Mouse (Mus musculus) forebrain, embryonic 15.5 days (tissue): ENCODE results near the gene Ankrd11. TPM values are rescaled to one million over a fixed set of nuclear protein-coding genes. Genes with fewer than 3 reads are reported as not detected.

Experiments
- ATAC-seq: fragments of 200-750 bp; cut with Nextera tagmentation; replicated peaks from 2 replicates; pipeline ENCODE4 v1.8.0; 2017; ENCODE audit warnings: mild to moderate bottlenecking, moderate TSS enrichment, moderate library complexity
- H3K27ac ChIP-seq: fragments of 300-500 bp; sonication (generic); replicated peaks from 2 replicates; pipeline ENCODE4 v1.5.1; 2015; ENCODE audit warnings: mild to moderate bottlenecking, inconsistent platforms
- H3K27me3 ChIP-seq: fragments of 300-500 bp; sonication (generic); 2 replicates; pipeline ENCODE4 v1.6.1; 2015; ENCODE audit warnings: inconsistent platforms
- H3K36me3 ChIP-seq: fragments of 300-500 bp; sonication (generic); 2 replicates; pipeline ENCODE4 v1.6.1; 2015; ENCODE audit warnings: mild to moderate bottlenecking, inconsistent platforms
- H3K4me1 ChIP-seq: fragments of 300-500 bp; sonication (generic); 2 replicates; pipeline ENCODE4 v1.6.1; 2015; ENCODE audit warnings: inconsistent platforms
- H3K4me2 ChIP-seq: fragments of 300-500 bp; sonication (generic); replicated peaks from 2 replicates; pipeline ENCODE4 v1.6.1; 2015; ENCODE audit warnings: mild to moderate bottlenecking, inconsistent platforms
- H3K4me3 ChIP-seq: fragments of 300-500 bp; sonication (generic); 2 replicates; pipeline ENCODE4 v1.5.1; 2015; ENCODE audit warnings: mild to moderate bottlenecking, inconsistent platforms
- H3K9ac ChIP-seq: fragments of 300-500 bp; sonication (generic); replicated peaks from 2 replicates; pipeline ENCODE4 v1.6.1; 2015; ENCODE audit warnings: mild to moderate bottlenecking, inconsistent platforms
- H3K9me3 ChIP-seq: fragments of 300-500 bp; sonication (generic); 2 replicates; pipeline ENCODE4 v1.6.1; 2016; ENCODE audit warnings: inconsistent platforms
- WGBS: fragments of 180-500 bp; shearing (Covaris S2); methylation state at CpG from one replicate; pipeline ENCODE4 v1.1.7; 2015; ENCODE audit warnings: mixed read lengths; 5-methylcytosine and 5-hydroxymethylcytosine counted together
- polyA plus RNA-seq: library from polyadenylated mRNA; unstranded; fragments of >200 nt; fragmentation: Nextera tagmentation; extraction: Ambion mirVana; gene quantifications from 2 replicates; pipeline ENCODE4 v1.2.1, GENCODE M21; 2015

Gene Ankrd11
- polyA plus RNA-seq, 1 experiment from 2014 or later, result 53.3 TPM

DNA sequence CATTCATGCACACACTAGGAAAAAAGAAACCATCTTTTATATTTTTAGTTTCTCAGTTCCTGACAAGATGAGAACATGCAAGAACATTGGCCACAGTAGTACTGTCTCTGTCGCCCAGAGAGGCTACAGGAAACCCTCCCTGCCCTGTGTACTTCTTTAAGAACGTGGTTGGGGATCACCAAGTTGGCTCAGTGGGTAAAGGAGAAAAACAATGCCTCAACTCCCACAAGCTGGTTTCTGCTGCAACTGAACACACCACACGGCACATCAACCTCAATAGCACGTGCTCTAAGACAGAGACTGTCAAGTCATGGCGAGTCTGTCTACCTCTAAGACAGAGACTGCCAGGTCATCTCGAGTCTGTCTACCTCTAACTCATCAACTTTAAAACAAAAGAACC lies 89.0 kb downstream of the Ankrd11 start:
- Histone ChIP-seq H3K4me1 (peaks cover 36% of the 10 kb centered on the region), H3K27ac (no peak overlapping the region), H3K36me3 (no peaks in the 10 kb centered on the region), H3K4me3 (no peak overlapping the region), H3K9me3 (no peaks in the 10 kb centered on the region), H3K4me2 (no peak overlapping the region), H3K9ac (no peak overlapping the region), H3K27me3 (no peaks in the 10 kb centered on the region)
- WGBS, result 89% methylated on average over 6 of the region's 6 CpGs
- no peak for ATAC-seq

DNA sequence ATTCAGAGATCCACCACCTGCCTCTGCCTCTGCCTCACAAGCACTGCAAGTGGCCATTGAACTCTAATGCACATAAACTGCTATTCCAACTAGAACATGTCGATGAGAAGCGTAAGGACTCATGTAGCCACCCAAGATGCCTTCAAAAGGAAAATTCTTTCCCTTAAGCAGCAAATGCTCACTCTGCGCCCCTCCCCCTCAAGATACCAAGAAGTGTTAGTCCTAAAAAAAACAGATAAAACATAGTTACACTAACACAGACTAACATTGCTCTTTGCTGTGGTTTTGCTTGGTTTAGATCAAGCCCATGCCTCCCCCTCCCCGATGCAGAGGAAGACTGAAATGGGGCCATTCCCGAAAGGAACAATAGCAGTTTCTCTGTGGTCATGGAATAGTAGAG lies 90.6 kb downstream of the Ankrd11 start:
- Histone ChIP-seq H3K27ac (no peak overlapping the region), H3K4me1 (peaks cover 31% of the 10 kb centered on the region), H3K36me3 (no peaks in the 10 kb centered on the region), H3K27me3 (no peaks in the 10 kb centered on the region), H3K4me3 (no peak overlapping the region), H3K9me3 (no peaks in the 10 kb centered on the region), H3K4me2 (no peak overlapping the region), H3K9ac (no peak overlapping the region)
- WGBS, result 92% methylated on average over 5 of the region's 5 CpGs
- no peak for ATAC-seq

DNA sequence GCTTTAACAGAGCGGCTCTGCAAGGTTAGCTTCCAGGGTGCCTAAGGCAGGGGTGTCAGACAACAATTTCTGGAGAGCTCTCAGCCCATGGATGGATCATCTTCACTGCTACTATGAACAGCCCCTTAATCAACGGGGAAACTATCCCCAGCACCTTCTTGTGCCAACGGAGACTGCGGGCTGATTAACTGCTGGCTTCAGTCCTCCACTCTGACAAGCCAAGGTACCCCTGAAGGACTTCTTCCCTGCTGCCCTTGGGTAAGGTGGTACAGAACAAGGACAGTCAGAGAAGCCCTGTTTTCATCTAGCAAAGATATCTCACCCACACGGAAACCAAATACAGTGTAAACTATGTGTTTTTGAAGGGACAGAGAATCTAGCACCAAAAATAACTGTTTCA lies 92.4 kb downstream of the Ankrd11 start:
- no peak overlapping the region for H3K27ac ChIP-seq
- H3K27me3 ChIP-seq, result no peaks in the 10 kb centered on the region
- no peaks in the 10 kb centered on the region for H3K36me3 ChIP-seq
- H3K4me3 ChIP-seq, result no peak overlapping the region
- no peak for ATAC-seq
- WGBS, result 76% methylated on average over 5 of the region's 5 CpGs
- no peak overlapping the region for H3K4me2 ChIP-seq
- no peaks in the 10 kb centered on the region for H3K9me3 ChIP-seq
- H3K9ac ChIP-seq, result no peak overlapping the region
- H3K4me1 ChIP-seq, result peaks cover 24% of the 10 kb centered on the region

DNA sequence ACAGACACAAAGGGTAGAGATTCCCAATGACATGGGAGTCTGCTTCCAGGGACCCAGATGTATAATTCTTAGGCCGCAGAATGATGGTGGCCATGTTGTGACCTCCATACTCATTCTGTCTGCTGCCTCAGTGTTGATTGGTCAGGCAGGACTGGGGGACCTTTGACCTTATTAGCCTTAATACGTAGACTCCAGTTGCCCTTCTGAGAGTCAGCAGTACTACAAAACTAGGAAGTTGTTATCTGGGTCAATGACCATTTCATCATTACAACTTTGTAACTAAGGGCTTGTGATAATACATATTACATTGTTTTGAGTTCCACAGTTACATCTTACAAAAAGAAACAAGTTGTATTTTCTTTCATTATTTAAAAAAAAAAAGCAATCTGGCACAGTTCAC lies 96.3 kb downstream of the Ankrd11 start:
- no peak overlapping the region for H3K4me3 ChIP-seq
- H3K4me1 ChIP-seq, result peaks cover 32% of the 10 kb centered on the region
- no peak for ATAC-seq
- H3K4me2 ChIP-seq, result no peak overlapping the region
- no peak overlapping the region for H3K27ac ChIP-seq
- 85% methylated on average over 2 of the region's 2 CpGs for WGBS
- H3K36me3 ChIP-seq, result no peaks in the 10 kb centered on the region
- H3K27me3 ChIP-seq, result no peaks in the 10 kb centered on the region
- H3K9ac ChIP-seq, result no peak overlapping the region
- no peaks in the 10 kb centered on the region for H3K9me3 ChIP-seq

DNA sequence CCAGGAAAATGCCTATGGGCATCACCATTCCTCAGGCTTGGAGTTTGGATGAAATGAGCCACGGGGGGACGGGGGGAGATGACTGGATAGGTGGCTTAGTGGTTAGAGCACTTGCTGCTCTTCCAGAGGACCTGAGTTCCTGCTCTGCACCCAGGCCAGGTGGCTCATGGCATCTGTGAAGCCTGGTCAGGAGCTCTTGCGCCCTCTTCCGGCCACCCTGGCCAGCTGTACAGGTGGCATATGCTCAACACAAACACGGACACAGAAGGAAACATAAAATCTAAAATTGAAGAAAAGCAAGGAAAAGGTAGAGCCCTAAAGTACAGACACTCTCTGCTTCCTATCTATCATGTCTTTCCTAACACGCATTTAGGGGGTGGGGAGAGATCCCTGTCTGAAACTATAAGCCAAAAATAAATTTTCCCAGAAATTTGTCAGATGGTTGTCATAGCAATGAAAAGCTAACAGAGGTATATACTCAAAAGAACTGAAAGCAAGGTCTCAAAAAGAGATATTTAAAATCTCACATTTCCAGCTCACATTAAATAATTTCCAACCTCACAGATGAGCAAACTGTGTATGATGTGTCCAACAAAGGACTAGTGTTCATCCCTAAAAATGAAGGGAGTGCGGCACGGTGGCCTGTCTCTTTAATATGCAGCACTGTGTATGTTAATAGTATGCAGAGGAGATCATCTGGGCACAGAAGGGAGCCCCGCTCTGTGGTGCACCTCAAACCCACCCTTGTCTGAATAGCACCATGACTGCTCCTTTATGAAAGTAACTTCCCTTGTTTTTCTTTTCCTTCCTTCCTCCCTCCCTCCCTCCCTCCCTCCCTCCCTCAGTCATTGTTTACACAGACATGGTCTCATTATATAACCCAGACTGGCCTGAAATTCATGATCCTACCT lies 99.0 kb downstream of the Ankrd11 start:
- ATAC-seq, result peak; percentile 64; the same call in 1 of the 2 replicates
- Histone ChIP-seq H3K27ac (peak overlapping the region; percentile 74), H3K27me3 (no peaks in the 10 kb centered on the region), H3K9me3 (no peaks in the 10 kb centered on the region), H3K9ac (no peak overlapping the region), H3K36me3 (no peaks in the 10 kb centered on the region), H3K4me1 (peaks cover 28% of the 10 kb centered on the region), H3K4me3 (no peak overlapping the region), H3K4me2 (no peak overlapping the region)
- 60% methylated on average over 9 of the region's 9 CpGs for WGBS

DNA sequence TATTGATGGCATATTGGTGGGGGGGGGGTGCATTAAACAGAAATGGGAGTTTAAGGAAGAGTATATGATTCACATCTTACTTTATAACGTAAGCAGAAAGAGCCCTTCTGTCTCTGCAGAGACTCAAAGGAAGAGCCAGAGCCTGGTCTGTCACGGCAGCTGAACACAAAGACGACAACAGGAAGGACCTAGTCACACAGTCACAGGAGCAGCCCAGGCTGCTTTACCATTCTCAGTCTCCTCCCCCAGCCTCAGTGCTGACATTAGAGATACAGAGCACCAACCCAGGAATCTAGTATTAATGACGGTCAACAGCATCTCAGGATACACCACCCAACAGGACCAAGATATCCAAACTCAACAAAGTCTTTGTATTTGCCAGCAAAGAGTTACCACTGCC lies 103.5 kb downstream of the Ankrd11 start:
- no peak for ATAC-seq
- H3K36me3 ChIP-seq, result no peaks in the 10 kb centered on the region
- peak overlapping the region; percentile 71; the same call in 1 of the 2 replicates for H3K27ac ChIP-seq

DNA sequence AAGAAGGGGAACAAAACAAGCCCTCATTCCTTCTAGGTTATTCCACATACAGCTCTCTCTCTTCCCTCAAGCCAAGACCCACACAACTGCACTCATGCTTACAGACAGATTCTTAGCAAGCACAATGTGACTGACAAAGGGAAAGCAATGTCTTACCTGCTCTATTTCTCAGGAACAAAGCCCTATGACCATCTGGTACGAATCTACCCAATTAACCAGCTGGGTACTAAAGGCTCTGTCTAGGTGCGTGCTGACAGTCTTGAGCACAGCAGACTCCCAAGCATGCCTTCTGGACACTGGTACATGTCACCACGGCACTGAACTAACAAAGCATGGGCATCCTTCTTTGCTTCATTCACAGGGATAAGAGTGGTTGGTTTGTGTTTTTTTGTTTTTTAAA lies 103.9 kb downstream of the Ankrd11 start:
- Histone ChIP-seq H3K27me3 (no peaks in the 10 kb centered on the region), H3K4me3 (no peak overlapping the region), H3K36me3 (no peaks in the 10 kb centered on the region), H3K4me2 (no peak overlapping the region), H3K9ac (no peak overlapping the region), H3K27ac (peak overlapping the region; percentile 71), H3K9me3 (no peaks in the 10 kb centered on the region), H3K4me1 (peaks cover 54% of the 10 kb centered on the region)
- WGBS, result 46% methylated on average over 3 of the region's 3 CpGs
- 0 out of 2 replicates have a peak, but pooled peaks have one; percentile 29 for ATAC-seq

More for the DNA sequence above, 103.5 kb downstream of the Ankrd11 start:
- Histone ChIP-seq H3K9me3 (no peaks in the 10 kb centered on the region), H3K4me2 (no peak overlapping the region), H3K9ac (no peak overlapping the region), H3K27me3 (no peaks in the 10 kb centered on the region), H3K4me3 (no peak overlapping the region), H3K4me1 (peaks cover 54% of the 10 kb centered on the region)
- WGBS, result 50% methylated on average over 4 of the region's 4 CpGs

DNA sequence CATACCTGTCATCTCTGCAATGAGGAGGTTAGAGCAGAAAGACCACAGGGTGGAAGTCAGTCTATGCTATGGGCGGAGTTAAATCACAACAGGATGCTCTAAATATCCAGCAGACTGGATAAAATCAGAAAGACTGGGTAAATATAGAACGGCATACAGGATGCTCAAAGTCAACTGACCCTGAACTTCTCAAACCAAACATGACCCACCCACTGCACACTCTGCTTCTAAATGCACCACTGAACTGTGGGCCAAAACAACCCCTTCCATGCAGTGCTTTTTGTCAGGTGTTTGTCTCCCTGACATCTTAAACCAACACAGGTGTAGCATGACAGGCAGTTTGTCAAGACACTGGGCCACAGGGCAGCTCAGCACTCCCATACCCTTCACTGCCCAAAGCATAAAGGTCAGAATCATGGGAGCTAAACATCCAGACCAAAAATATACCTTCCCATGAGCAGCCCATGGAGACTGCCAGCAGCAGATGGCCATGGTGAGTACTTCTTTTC lies 104.5 kb downstream of the Ankrd11 start:
- WGBS, result 94% methylated on average over 2 of the region's 2 CpGs
- Histone ChIP-seq H3K27ac (peak overlapping the region; percentile 71), H3K27me3 (no peaks in the 10 kb centered on the region), H3K4me3 (no peak overlapping the region), H3K4me1 (peaks cover 54% of the 10 kb centered on the region), H3K9me3 (no peaks in the 10 kb centered on the region), H3K4me2 (no peak overlapping the region), H3K36me3 (no peaks in the 10 kb centered on the region), H3K9ac (no peak overlapping the region)
- no peak for ATAC-seq

DNA sequence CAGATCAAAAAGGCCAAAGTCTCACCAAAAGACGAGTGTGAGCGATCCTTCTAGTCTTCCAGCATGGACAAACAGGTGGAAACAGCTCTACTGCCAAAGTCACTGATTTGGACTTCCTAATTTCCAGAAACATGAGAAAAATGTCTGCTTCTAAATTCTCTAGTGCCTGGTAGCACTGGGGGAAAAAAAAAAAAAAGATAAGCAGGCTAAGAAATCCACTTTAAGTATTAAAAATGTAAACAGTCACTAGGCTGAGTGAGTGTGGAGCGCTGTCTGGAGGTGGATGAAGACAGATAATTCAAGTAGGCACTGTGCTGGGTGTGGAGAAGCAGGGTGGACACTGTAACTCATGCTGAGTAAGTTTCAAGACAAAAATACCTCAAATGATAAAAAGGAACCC lies 106.2 kb downstream of the Ankrd11 start:
- no peak overlapping the region for H3K9ac ChIP-seq
- no peak overlapping the region for H3K4me2 ChIP-seq
- WGBS, result 90% methylated on average over 3 of the region's 3 CpGs
- no peak for ATAC-seq
- H3K36me3 ChIP-seq, result no peaks in the 10 kb centered on the region
- no peak overlapping the region for H3K4me3 ChIP-seq
- no peaks in the 10 kb centered on the region for H3K27me3 ChIP-seq
- peak overlapping the region; percentile 71 for H3K27ac ChIP-seq
- peaks cover 64% of the 10 kb centered on the region for H3K4me1 ChIP-seq
- H3K9me3 ChIP-seq, result no peaks in the 10 kb centered on the region

DNA sequence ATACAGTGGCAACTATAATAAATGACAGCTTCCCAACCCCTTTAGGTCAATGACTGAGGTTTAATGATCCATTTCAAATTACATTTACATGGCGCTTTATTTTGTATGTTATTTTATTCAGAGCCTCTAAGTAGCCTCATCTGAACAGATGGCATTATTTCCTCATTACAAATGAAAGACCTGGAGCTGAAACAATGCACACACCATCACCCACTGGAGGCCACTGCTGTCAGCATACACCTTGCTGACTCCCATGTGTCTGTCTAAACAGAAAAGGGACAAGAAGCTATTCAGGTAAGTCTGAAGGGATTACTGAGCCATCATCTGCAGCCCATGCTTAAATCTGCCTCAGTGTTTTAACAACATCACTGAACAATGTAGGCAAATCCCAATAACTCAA lies 107.0 kb downstream of the Ankrd11 start:
- Histone ChIP-seq H3K27ac (peak overlapping the region; percentile 71), H3K4me3 (no peak overlapping the region), H3K4me2 (no peak overlapping the region), H3K27me3 (no peaks in the 10 kb centered on the region), H3K9ac (no peak overlapping the region), H3K4me1 (peaks cover 72% of the 10 kb centered on the region), H3K9me3 (no peaks in the 10 kb centered on the region), H3K36me3 (no peaks in the 10 kb centered on the region)
- ATAC-seq, result no peak
- WGBS, result 57% methylated on average over 1 of the region's 1 CpGs

DNA sequence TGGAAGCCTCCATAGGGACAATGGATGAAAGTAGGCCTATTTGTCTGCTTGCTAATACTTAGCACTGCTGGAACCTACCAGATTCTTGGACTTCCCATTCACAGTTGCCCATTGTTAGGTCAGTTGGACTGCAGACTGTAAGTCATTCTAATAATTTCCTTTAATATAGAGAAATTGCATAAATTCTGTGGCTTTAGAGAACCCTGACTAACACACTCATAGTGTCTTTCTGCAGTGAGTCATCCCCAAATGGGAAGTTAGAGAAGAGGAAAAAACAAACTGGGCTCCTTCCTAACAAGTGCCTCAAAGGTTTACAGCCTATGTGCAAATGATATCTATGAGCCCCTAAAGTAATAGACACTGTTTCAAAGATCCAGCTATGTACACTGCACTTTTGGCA lies 108.1 kb downstream of the Ankrd11 start:
- H3K4me2 ChIP-seq, result no peak overlapping the region
- H3K9me3 ChIP-seq, result no peaks in the 10 kb centered on the region
- H3K4me1 ChIP-seq, result peaks cover 78% of the 10 kb centered on the region
- H3K27ac ChIP-seq, result no peak overlapping the region
- H3K9ac ChIP-seq, result no peak overlapping the region
- no peaks in the 10 kb centered on the region for H3K27me3 ChIP-seq
- no peak for ATAC-seq
- no peak overlapping the region for H3K4me3 ChIP-seq
- no peaks in the 10 kb centered on the region for H3K36me3 ChIP-seq

DNA sequence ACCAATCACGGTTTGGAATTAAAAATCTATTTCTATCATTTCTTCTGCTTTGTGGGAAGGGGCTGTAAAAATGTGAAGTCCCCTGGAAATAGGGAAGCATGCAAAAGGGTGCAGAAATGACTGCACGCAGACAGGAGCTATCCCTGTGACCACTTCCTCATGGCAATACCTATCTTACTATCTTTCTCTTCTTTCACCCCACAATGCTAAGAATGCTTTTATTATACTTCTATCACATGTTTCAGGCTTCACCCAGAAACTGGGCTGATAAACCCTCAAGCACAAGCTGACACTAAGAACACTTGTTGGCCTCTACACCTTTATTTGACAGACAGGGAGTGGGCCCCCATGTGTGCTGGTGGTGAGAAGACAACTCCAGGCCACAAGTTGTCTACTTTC lies 109.5 kb downstream of the Ankrd11 start:
- Histone ChIP-seq H3K4me2 (no peak overlapping the region), H3K9ac (no peak overlapping the region), H3K27ac (peak overlapping the region; percentile 78), H3K9me3 (no peaks in the 10 kb centered on the region), H3K4me1 (peaks cover 69% of the 10 kb centered on the region), H3K27me3 (no peaks in the 10 kb centered on the region), H3K36me3 (no peaks in the 10 kb centered on the region), H3K4me3 (no peak overlapping the region)
- 84% methylated on average over 2 of the region's 2 CpGs for WGBS
- ATAC-seq, result no peak
